Mouse (Mus musculus): ENCODE data around the gene Card14. TPM values are rescaled to one million over a fixed set of nuclear protein-coding genes. Genes with fewer than 3 reads are reported as not detected.
A peak's percentile ranks its signal among the peaks of the same experiment; 100 is the strongest.

Card14 gene
- total and polyA plus RNA-seq, 3 experiments, result 0.16 to 1.1 TPM; not detected in 1

DNA sequence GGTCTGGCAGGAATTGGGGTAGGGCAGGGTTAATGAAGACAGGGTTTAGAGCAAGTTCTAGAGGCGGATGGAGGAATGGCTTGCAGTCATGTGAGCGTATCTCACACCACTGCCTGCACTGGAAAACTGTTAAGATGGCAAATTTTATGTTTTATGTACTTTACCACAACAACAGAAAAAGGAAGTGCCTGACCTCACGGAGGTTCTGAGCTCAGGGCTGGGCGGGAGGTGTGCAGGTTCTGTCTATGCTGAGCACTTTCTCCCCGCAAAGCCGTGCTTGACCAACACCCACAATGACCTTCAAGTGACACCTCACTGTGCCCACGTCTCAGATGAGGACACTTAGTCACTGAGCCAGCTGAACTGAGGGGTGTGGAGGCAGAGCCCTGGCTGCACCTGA, 44.5 kb downstream of the Card14 start:
- in situ Hi-C loops (cut with MboI; ENCODE audit: low pct_ligation_motif_present, low pct_unique_long_range_greater_than_20kb, low sequenced_read_pairs) (no loop called here), dilution Hi-C loops (cut with MboI; ENCODE audit: extremely low pct_ligation_motif_present, extremely low pct_unique_long_range_greater_than_20kb, low sequenced_read_pairs) (no loop called here)
- peaks cover 20 to 32% of the 10 kb centered on the region in 2 experiments for H3K4me1 ChIP-seq (ENCODE audit: control insufficient read depth in 1 of 2, insufficient read depth in 2 of 2)
- H3K27me3 ChIP-seq (replicated peaks), result no peaks in the 10 kb centered on the region
- no peak overlapping the region for H3K9ac ChIP-seq (ENCODE audit: insufficient read depth, low read depth)
- H3K9me3 ChIP-seq (replicated peaks; ENCODE audit: low read length), result no peaks in the 10 kb centered on the region
- H3K79me2 ChIP-seq (replicated peaks; ENCODE audit: control insufficient read depth, extremely low read depth, insufficient read depth, poor library complexity, severe bottlenecking), result no peaks in the 10 kb centered on the region
- no peak overlapping the region for H3K4me3 ChIP-seq (replicated peaks in 1 of 3; ENCODE audit: low read depth in 2 of 3, low read length in 2 of 3, poor library complexity in 1 of 3)
- no peak overlapping the region for H3K4me2 ChIP-seq (ENCODE audit: insufficient read depth, low read depth, poor library complexity, severe bottlenecking)
- no peak overlapping the region for H3K27ac ChIP-seq (ENCODE audit: insufficient read depth, low read depth)
- no peak for DNase-seq (ENCODE audit: extremely low read depth)
- TF ChIP-seq IRF4 (IDR thresholded peaks at IDR 0.05; ENCODE audit: low read depth, low read length) (no peak), BHLHE40 (IDR thresholded peaks at IDR 0.05; ENCODE audit: low read depth, low read length) (peak; percentile 37; the same call in 1 of the 2 replicates)
- H3K36me3 ChIP-seq (replicated peaks in 1 of 2; ENCODE audit: control insufficient read depth in 1 of 2, insufficient read depth in 1 of 2, low read length in 1 of 2), result peaks cover 27 to 59% of the 10 kb centered on the region in 2 experiments

DNA sequence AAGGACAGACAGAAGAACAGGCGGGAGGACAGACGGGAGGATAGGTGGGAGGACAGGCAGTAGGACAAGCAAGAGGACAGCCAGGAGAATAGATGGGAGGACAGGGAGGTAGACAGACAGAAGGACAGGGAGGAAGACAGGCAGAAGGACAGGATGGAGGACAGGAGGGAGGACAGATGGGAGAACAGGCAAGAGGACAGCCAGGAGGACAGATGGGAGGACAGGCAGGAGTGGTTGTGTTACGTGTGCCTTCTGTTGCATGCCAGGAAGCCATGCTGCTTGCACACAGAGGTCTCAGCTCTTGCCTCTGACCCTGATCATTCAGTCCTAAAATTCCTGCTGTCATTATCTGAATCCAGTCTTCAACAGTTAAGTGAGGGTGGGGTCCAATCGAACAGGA, 46.4 kb downstream of the Card14 start:
- dilution Hi-C loops (cut with MboI; ENCODE audit: extremely low pct_ligation_motif_present, extremely low pct_unique_long_range_greater_than_20kb, low sequenced_read_pairs), result no loop called here
- Histone ChIP-seq H3K9ac (ENCODE audit: insufficient read depth, low read depth) (no peak overlapping the region), H3K4me1 (ENCODE audit: control insufficient read depth in 1 of 2, insufficient read depth in 2 of 2) (peaks cover 16 to 24% of the 10 kb centered on the region in 2 experiments), H3K36me3 (replicated peaks in 1 of 2; ENCODE audit: control insufficient read depth in 1 of 2, insufficient read depth in 1 of 2, low read length in 1 of 2) (peaks cover 19 to 54% of the 10 kb centered on the region in 2 experiments), H3K4me2 (ENCODE audit: insufficient read depth, low read depth, poor library complexity, severe bottlenecking) (no peak overlapping the region), H3K79me2 (replicated peaks; ENCODE audit: control insufficient read depth, extremely low read depth, insufficient read depth, poor library complexity, severe bottlenecking) (no peaks in the 10 kb centered on the region), H3K27me3 (replicated peaks) (no peaks in the 10 kb centered on the region), H3K4me3 (replicated peaks in 1 of 3; ENCODE audit: low read depth in 2 of 3, low read length in 2 of 3, poor library complexity in 1 of 3) (no peak overlapping the region), H3K27ac (ENCODE audit: insufficient read depth, low read depth) (no peak overlapping the region), H3K9me3 (replicated peaks; ENCODE audit: low read length) (no peaks in the 10 kb centered on the region)
- in situ Hi-C loops (cut with MboI; ENCODE audit: low pct_ligation_motif_present, low pct_unique_long_range_greater_than_20kb, low sequenced_read_pairs), result no loop called here
- no peak for TF ChIP-seq POLR2A (IDR thresholded peaks at IDR 0.05; ENCODE audit: low read depth, low read length)
- no peak for TF ChIP-seq BHLHE40 (IDR thresholded peaks at IDR 0.05; ENCODE audit: low read depth, low read length)
- no peak for TF ChIP-seq PAX5 (IDR thresholded peaks at IDR 0.05; ENCODE audit: low read length)
- no peak for TF ChIP-seq MAX (IDR thresholded peaks at IDR 0.05; ENCODE audit: low read length)
- TF ChIP-seq ZKSCAN1 (IDR thresholded peaks at IDR 0.05; ENCODE audit: borderline replicate concordance, low read depth, low read length), result no peak
- no peak for TF ChIP-seq TBP (conservative IDR thresholded peaks at IDR 0.05; ENCODE audit: low read depth, low read length)
- TF ChIP-seq NELFE (IDR thresholded peaks at IDR 0.05; ENCODE audit: low read depth, low read length), result no peak
- TF ChIP-seq SIN3A (IDR thresholded peaks at IDR 0.05; ENCODE audit: low read length), result no peak
- no peak for TF ChIP-seq ELF1 (IDR thresholded peaks at IDR 0.05; ENCODE audit: low read depth, low read length)
- no peak for TF ChIP-seq E2F4 (IDR thresholded peaks at IDR 0.05; ENCODE audit: insufficient replicate concordance, low read depth, low read length)
- TF ChIP-seq EP300 (IDR thresholded peaks at IDR 0.05; ENCODE audit: low read length), result no peak
- TF ChIP-seq JUND (conservative IDR thresholded peaks at IDR 0.05; ENCODE audit: low read depth, low read length), result no peak
- no peak for TF ChIP-seq USF2 (conservative IDR thresholded peaks at IDR 0.05; ENCODE audit: low read depth, low read length)
- TF ChIP-seq JUN (IDR thresholded peaks at IDR 0.05; ENCODE audit: insufficient read depth, low read depth, low read length), result no peak
- no peak for TF ChIP-seq POLR2AphosphoS2 (IDR thresholded peaks at IDR 0.05; ENCODE audit: low read depth, low read length)
- no peak for TF ChIP-seq ZC3H11A (IDR thresholded peaks at IDR 0.05; ENCODE audit: low read depth, low read length)
- no peak for TF ChIP-seq UBTF (IDR thresholded peaks at IDR 0.05; ENCODE audit: low read depth, low read length)
- no peak for TF ChIP-seq ETS1 (conservative IDR thresholded peaks at IDR 0.05; ENCODE audit: low read depth, low read length)
- DNase-seq (ENCODE audit: extremely low read depth), result no peak

Measured in CH12.LX (cell line).